Mouse (Mus musculus): ENCODE measurements around the gene Setd3.

DNA sequence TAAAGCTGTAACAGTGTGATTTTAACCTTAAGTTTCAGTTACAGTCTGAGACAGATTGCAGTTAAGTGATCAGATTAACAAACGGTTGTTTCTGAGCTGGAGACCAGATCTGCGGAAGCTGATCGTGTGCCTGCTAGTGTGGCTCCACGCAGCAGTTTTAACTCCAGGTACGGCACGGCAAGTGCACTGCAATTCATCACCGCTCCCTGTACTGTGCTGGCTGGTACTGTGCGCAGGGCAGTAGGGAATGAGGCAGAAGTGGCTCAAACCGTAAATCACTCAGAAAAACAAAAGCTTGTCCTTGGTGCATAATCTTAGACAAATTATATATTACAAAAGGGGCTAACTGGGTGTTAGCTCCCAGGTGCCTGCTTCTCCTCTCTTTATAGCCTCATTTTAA lies 59.2 kb downstream of the Setd3 start:
- no peak for TF ChIP-seq POLR2A (IDR thresholded peaks at IDR 0.05; ENCODE audit: low read depth, low read length)
- no peak for TF ChIP-seq CTCF (IDR thresholded peaks at IDR 0.05; ENCODE audit: borderline replicate concordance, insufficient read depth, low read length)
